Mouse (Mus musculus): ENCODE measurements around the gene Yars. TPM values are rescaled to one million over a fixed set of nuclear protein-coding genes. Genes with fewer than 3 reads are reported as not detected.

The Yars gene
- polyA plus RNA-seq, 1 experiment: 76.3 TPM

GRCm38 (mm10) chr4:129261196-129261595, 71.6 kb downstream of the Yars start, which contains the start of gene C77080:
C77080 (minus strand) TSS chr4:129261404.
- H3K4me3 ChIP-seq (ENCODE audit: insufficient read depth, low read length): no peak within 1 kb of the TSS
- H3K4me1 ChIP-seq (ENCODE audit: control insufficient read depth, insufficient read depth, low read length): peaks cover 11% of the 10 kb centered on the region
- TF ChIP-seq CTCF (IDR thresholded peaks at IDR 0.05; ENCODE audit: extremely low read depth, insufficient read depth, low read length) (no peak), POLR2A (IDR thresholded peaks at IDR 0.05; ENCODE audit: extremely low read depth, insufficient read depth, low read length) (no peak)
- no peak within 1 kb of the TSS for H3K27ac ChIP-seq (ENCODE audit: insufficient read depth, low read length)

- Histone ChIP-seq H3K4me1 (ENCODE audit: control insufficient read depth, insufficient read depth, low read length) (peaks cover 3% of the 10 kb centered on the region), H3K27ac (ENCODE audit: insufficient read depth, low read length) (0 out of 2 replicates have a peak overlapping the region, but pooled peaks have one; percentile 6), H3K4me3 (ENCODE audit: insufficient read depth, low read length) (no peak overlapping the region)
- TF ChIP-seq POLR2A (IDR thresholded peaks at IDR 0.05; ENCODE audit: extremely low read depth, insufficient read depth, low read length) (no peak), CTCF (IDR thresholded peaks at IDR 0.05; ENCODE audit: extremely low read depth, insufficient read depth, low read length) (no peak)
These were observed 73.9 kb downstream of the Yars start for GRCm38 (mm10) chr4:129263225-129264021.

- Histone ChIP-seq H3K27ac (ENCODE audit: insufficient read depth, low read length) (no peak overlapping the region), H3K4me3 (ENCODE audit: insufficient read depth, low read length) (no peak overlapping the region), H3K4me1 (ENCODE audit: control insufficient read depth, insufficient read depth, low read length) (peaks cover 3% of the 10 kb centered on the region)
- TF ChIP-seq CTCF (IDR thresholded peaks at IDR 0.05; ENCODE audit: extremely low read depth, insufficient read depth, low read length) (no peak), POLR2A (IDR thresholded peaks at IDR 0.05; ENCODE audit: extremely low read depth, insufficient read depth, low read length) (no peak)
These were observed 76.6 kb downstream of the Yars start for GRCm38 (mm10) chr4:129266191-129266590.

- Histone ChIP-seq H3K27ac (ENCODE audit: insufficient read depth, low read length) (no peak overlapping the region), H3K4me1 (ENCODE audit: control insufficient read depth, insufficient read depth, low read length) (peaks cover 3% of the 10 kb centered on the region), H3K4me3 (ENCODE audit: insufficient read depth, low read length) (no peak overlapping the region)
- TF ChIP-seq POLR2A (IDR thresholded peaks at IDR 0.05; ENCODE audit: extremely low read depth, insufficient read depth, low read length) (no peak), CTCF (IDR thresholded peaks at IDR 0.05; ENCODE audit: extremely low read depth, insufficient read depth, low read length) (no peak)
These were observed 77.3 kb downstream of the Yars start for GRCm38 (mm10) chr4:129266821-129267220.

- Histone ChIP-seq H3K4me3 (ENCODE audit: insufficient read depth, low read length) (no peak overlapping the region), H3K4me1 (ENCODE audit: control insufficient read depth, insufficient read depth, low read length) (peaks cover under 1% of the 10 kb centered on the region), H3K27ac (ENCODE audit: insufficient read depth, low read length) (no peak overlapping the region)
- TF ChIP-seq CTCF (IDR thresholded peaks at IDR 0.05; ENCODE audit: extremely low read depth, insufficient read depth, low read length) (no peak), POLR2A (IDR thresholded peaks at IDR 0.05; ENCODE audit: extremely low read depth, insufficient read depth, low read length) (no peak)
These were observed 79.1 kb downstream of the Yars start for GRCm38 (mm10) chr4:129268698-129269097.

Other genes starting within 250 kb of the Yars start
- 46.0 and 51.4 TPM in 2 replicates for gene Azin2, start 227.3 kb upstream of the Yars start, polyA plus RNA-seq (2012; rRNA removed)
- 36.3 and 38.7 TPM in 2 replicates for gene Ak2, start 197.8 kb upstream of the Yars start, polyA plus RNA-seq (2012; rRNA removed)
- gene Rnf19b, start 131.5 kb upstream of the Yars start, polyA plus RNA-seq (2012; rRNA removed): 48.9 and 51.7 TPM in 2 replicates
- not detected in 2 replicates for gene Tmem54, start 84.2 kb upstream of the Yars start, polyA plus RNA-seq (2012; rRNA removed)
- 1,156 and 1,221 TPM in 2 replicates for gene Hpca, start 67.7 kb upstream of the Yars start, polyA plus RNA-seq (2012; rRNA removed)
- gene Fndc5, start 52.8 kb upstream of the Yars start, polyA plus RNA-seq (2012; rRNA removed): 72.0 and 76.5 TPM in 2 replicates
- 24.3 and 24.4 TPM in 2 replicates for gene S100pbp, start within 50 bp of the Yars start, polyA plus RNA-seq (2012; rRNA removed)
- gene C77080, start 71.6 kb downstream of the Yars start, polyA plus RNA-seq (2012; rRNA removed): 14.4 and 15.0 TPM in 2 replicates
- gene Sync, start 97.9 kb downstream of the Yars start, polyA plus RNA-seq (2012; rRNA removed): 0.98 and 1.1 TPM in 2 replicates
- 64.5 and 65.4 TPM in 2 replicates for gene Rbbp4, start 145.6 kb downstream of the Yars start, polyA plus RNA-seq (2012; rRNA removed)
- gene Zbtb8os, start 145.9 kb downstream of the Yars start, polyA plus RNA-seq (2012; rRNA removed): 29.6 and 31.5 TPM in 2 replicates
- gene Zbtb8a, start 188.4 kb downstream of the Yars start, polyA plus RNA-seq (2012; rRNA removed): 8.8 and 8.9 TPM in 2 replicates